Mouse (Mus musculus) cerebellum, adult 2 months (tissue): ENCODE measurements at regions not wholly inside any gene's neighbourhood (a gene's known extent, or its start where the extent isn't known, plus 50 kb on each side); places are given as distances from the start of the nearest gene placed in this dataset.

ENCODE experiments used
- DNase-seq, 2 experiments: peaks; one replicate each; pipeline ENCODE4 v3.0.0; 2021
- H3K27ac ChIP-seq: fragments of 200-500 bp; 2 replicates; pipeline ENCODE4 v1.5.1; 2012; ENCODE audit warnings: low read length, control low read depth, inconsistent platforms; ENCODE audit not compliant: insufficient read depth
- H3K27me3 ChIP-seq: fragments of 200-500 bp; 2 replicates; pipeline ENCODE4 v1.6.1; 2012; ENCODE audit warnings: inconsistent platforms, mild to moderate bottlenecking, low read length, moderate library complexity; ENCODE audit not compliant: control insufficient read depth, insufficient read depth
- H3K4me1 ChIP-seq: fragments of 200-500 bp; 2 replicates; pipeline ENCODE4 v1.6.1; 2011; ENCODE audit warnings: low read length; ENCODE audit not compliant: control insufficient read depth, insufficient read depth
- H3K4me3 ChIP-seq: fragments of 200-500 bp; replicated peaks from 2 replicates; pipeline ENCODE3; 2011; ENCODE audit warnings: mild to moderate bottlenecking, low read depth, low read length, control low read depth; ENCODE audit not compliant: insufficient read depth
- CTCF ChIP-seq: fragments of 200-500 bp; IDR thresholded peaks from 2 replicates; pipeline ENCODE4 v1.5.1; 2011; ENCODE audit warnings: low read depth, mild to moderate bottlenecking, control low read depth, low read length, moderate library complexity, borderline replicate concordance; ENCODE audit not compliant: insufficient read depth
- POLR2A ChIP-seq: fragments of 200-500 bp; IDR thresholded peaks from 2 replicates; pipeline ENCODE4 v1.6.1; 2011; ENCODE audit warnings: low read length, control low read depth, borderline replicate concordance; ENCODE audit not compliant: insufficient read depth
- WGBS: fragments of 180-500 bp; shearing (Covaris S2); methylation state at CpG from one replicate; pipeline ENCODE4 v1.1.7; 2018; 5-methylcytosine and 5-hydroxymethylcytosine counted together

DNA sequence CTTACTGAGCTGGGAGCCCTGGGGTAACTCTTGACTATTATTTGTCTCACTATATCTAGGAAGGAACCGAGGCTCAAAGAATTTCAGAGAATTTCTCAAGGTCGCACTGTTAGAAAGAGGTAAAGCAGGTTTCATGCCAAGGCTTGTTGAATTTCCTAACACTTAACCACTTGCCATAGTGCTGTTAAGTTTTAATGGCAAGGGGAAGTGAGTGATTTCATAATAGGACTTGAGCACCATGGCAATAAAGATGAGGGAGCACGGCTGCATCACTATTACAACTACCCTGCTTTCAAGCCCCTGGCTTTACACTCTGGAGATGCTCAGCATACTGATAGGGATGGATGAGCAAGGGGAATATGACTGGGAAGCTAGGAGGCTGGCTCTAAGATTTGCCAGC lies 216.9 kb upstream of the H2al1a start:
- no peak overlapping the region for H3K4me3 ChIP-seq
- H3K27ac ChIP-seq, result no peak overlapping the region
- DNase-seq, result no peak
- WGBS, result 80% methylated on average over 3 of the region's 3 CpGs
- H3K4me1 ChIP-seq, result no peaks in the 10 kb centered on the region
- no peaks in the 10 kb centered on the region for H3K27me3 ChIP-seq
- TF ChIP-seq CTCF, result no peak
- no peak for TF ChIP-seq POLR2A

GRCm38 (mm10) chrX:11082845-11083244 lies 216.2 kb upstream of the H2al1a start:
- no peak overlapping the region for H3K27ac ChIP-seq
- TF ChIP-seq POLR2A, result no peak
- TF ChIP-seq CTCF, result no peak
- 89% methylated on average over 3 of the region's 3 CpGs for WGBS
- no peaks in the 10 kb centered on the region for H3K27me3 ChIP-seq
- H3K4me1 ChIP-seq, result no peaks in the 10 kb centered on the region
- no peak overlapping the region for H3K4me3 ChIP-seq
- DNase-seq, result no peak

GRCm38 (mm10) chrX:11086257-11087072 lies 212.6 kb upstream of the H2al1a start:
- no peak overlapping the region for H3K4me3 ChIP-seq
- WGBS, result 86% methylated on average over 6 of the region's 7 CpGs
- no peaks in the 10 kb centered on the region for H3K27me3 ChIP-seq
- DNase-seq, result no peak
- H3K27ac ChIP-seq, result no peak overlapping the region
- TF ChIP-seq CTCF (no peak), POLR2A (no peak)
- no peaks in the 10 kb centered on the region for H3K4me1 ChIP-seq

GRCm38 (mm10) chrX:11087913-11088312 lies 211.1 kb upstream of the H2al1a start:
- DNase-seq, result peak; percentile 22 to 25
- TF ChIP-seq POLR2A (no peak), CTCF (peak; percentile 38; the same call in 1 of the 2 replicates)
- no peak overlapping the region for H3K4me3 ChIP-seq
- H3K27ac ChIP-seq, result no peak overlapping the region
- no peaks in the 10 kb centered on the region for H3K27me3 ChIP-seq
- WGBS, result 17% methylated on average over 14 of the region's 14 CpGs
- H3K4me1 ChIP-seq, result no peaks in the 10 kb centered on the region

DNA sequence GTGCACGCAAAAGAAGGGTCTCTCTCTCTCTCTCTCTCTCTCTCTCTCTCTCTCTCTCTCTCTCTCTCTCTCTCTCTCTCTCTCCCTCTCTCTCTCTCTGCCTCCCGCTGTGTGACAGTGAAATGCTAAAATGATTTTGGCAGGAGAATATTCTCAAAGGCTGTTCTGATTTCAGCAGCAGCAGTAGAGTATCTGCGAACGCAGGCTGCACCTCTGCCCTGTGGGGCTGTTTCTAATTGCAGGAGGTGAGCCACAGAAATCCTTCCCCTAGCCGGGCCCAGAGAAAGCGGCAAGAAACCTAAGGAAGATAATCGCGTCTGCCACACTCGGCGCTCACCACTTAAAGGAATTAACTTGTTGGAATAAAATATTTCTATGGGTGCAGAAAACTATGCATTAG lies 210.6 kb upstream of the H2al1a start:
- no peak overlapping the region for H3K27ac ChIP-seq
- no peaks in the 10 kb centered on the region for H3K4me1 ChIP-seq
- no peak overlapping the region for H3K4me3 ChIP-seq
- no peak for DNase-seq
- 35% methylated on average over 10 of the region's 10 CpGs for WGBS
- TF ChIP-seq POLR2A (no peak), CTCF (no peak)
- no peaks in the 10 kb centered on the region for H3K27me3 ChIP-seq

DNA sequence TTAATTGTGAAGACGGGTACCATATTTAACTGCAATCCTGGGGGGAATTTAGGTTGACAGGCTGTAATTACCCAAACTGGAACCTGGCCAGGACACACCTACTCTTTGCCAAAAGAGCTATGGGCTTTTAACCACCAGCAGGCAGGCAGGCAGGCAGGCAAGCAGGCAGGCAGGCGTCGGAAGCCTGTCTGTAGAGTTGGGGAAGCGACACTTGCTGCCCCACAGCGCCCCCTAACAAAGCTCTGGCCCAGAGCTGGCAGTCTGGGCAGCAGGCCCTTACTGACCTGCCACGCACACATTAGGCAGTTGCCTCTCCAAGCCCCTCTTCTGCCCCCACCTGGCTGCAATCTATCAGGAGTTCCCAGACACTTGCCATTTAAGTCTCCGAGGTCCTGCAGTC lies 208.6 kb upstream of the H2al1a start:
- peak; percentile 17 to 28 for DNase-seq
- no peak overlapping the region for H3K4me3 ChIP-seq
- peak; percentile 31; the same call in 1 of the 2 replicates for TF ChIP-seq CTCF
- TF ChIP-seq POLR2A, result no peak
- 12% methylated on average over 7 of the region's 7 CpGs for WGBS
- no peaks in the 10 kb centered on the region for H3K27me3 ChIP-seq
- H3K4me1 ChIP-seq, result no peaks in the 10 kb centered on the region
- no peak overlapping the region for H3K27ac ChIP-seq

DNA sequence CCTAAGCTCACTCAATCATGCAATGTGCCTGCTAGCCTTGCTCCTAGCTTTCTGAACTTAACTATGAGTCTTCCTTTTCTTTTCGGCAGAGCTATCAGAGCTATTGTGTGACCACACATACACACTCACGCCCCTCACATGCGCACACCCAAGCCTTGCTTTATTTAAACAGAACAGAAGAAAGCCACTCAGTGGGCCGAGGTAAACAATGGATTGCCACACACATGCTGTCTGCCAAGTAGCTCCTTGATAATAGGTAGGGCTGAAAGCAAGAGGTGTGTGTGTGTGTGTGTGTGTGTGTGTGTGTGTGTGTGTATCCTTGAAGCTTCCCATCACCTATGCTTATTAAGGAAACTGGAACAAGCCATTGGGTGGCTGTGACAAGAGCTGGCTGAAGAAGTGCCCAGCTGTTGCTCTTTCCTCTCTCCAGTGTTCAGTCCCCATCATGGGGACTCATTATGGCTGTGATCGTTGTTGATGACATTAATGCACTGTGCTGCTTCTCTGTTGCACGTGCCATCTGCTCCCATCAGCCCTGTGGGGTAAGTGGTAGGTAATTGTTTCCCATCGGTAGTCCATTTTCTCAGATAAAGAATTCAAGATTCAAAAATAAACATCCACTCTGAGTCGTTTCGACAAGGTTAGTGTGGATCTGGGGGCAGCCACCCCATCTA lies 201.3 kb upstream of the H2al1a start:
- H3K4me3 ChIP-seq, result no peak overlapping the region
- 63% methylated on average over 9 of the region's 9 CpGs for WGBS
- TF ChIP-seq POLR2A, result no peak
- no peak for TF ChIP-seq CTCF
- DNase-seq, result no peak
- H3K4me1 ChIP-seq, result no peaks in the 10 kb centered on the region
- no peak overlapping the region for H3K27ac ChIP-seq
- no peaks in the 10 kb centered on the region for H3K27me3 ChIP-seq

GRCm38 (mm10) chrX:11098366-11098765 lies 200.7 kb upstream of the H2al1a start:
- TF ChIP-seq CTCF (no peak), POLR2A (no peak)
- H3K27me3 ChIP-seq, result no peaks in the 10 kb centered on the region
- DNase-seq, result no peak
- H3K4me1 ChIP-seq, result no peaks in the 10 kb centered on the region
- H3K27ac ChIP-seq, result no peak overlapping the region
- WGBS, result 50% methylated on average over 4 of the region's 4 CpGs
- H3K4me3 ChIP-seq, result no peak overlapping the region
